Mouse (Mus musculus) midbrain, embryonic 15.5 days (tissue): Measurements from ENCODE around the gene Morf4l1. TPM values are rescaled to one million over a fixed set of nuclear protein-coding genes. Genes with fewer than 3 reads are reported as not detected.

ENCODE experiments used
- ATAC-seq: fragments of 200-750 bp; cut with Nextera tagmentation; replicated peaks from 2 replicates; pipeline ENCODE4 v1.8.0; 2017; ENCODE audit warnings: moderate TSS enrichment
- H3K27ac ChIP-seq: fragments of 300-500 bp; sonication (generic); 2 replicates; pipeline ENCODE4 v1.5.1; 2015; ENCODE audit warnings: mild to moderate bottlenecking, inconsistent platforms
- H3K27me3 ChIP-seq: fragments of 300-500 bp; sonication (generic); replicated peaks from 2 replicates; pipeline ENCODE4 v1.6.1; 2015; ENCODE audit warnings: inconsistent platforms
- H3K36me3 ChIP-seq: fragments of 300-500 bp; sonication (generic); replicated peaks from 2 replicates; pipeline ENCODE4 v1.6.1; 2015; ENCODE audit warnings: inconsistent platforms
- H3K4me1 ChIP-seq: fragments of 300-500 bp; sonication (generic); 2 replicates; pipeline ENCODE4 v1.6.1; 2015; ENCODE audit warnings: inconsistent platforms
- H3K4me2 ChIP-seq: fragments of 300-500 bp; sonication (generic); 2 replicates; pipeline ENCODE4 v1.6.1; 2015; ENCODE audit warnings: inconsistent platforms, mild to moderate bottlenecking, moderate library complexity
- H3K4me3 ChIP-seq: fragments of 300-500 bp; sonication (generic); 2 replicates; pipeline ENCODE4 v1.5.1; 2015; ENCODE audit warnings: mild to moderate bottlenecking, inconsistent platforms
- H3K9ac ChIP-seq: fragments of 300-500 bp; sonication (generic); 2 replicates; pipeline ENCODE4 v1.6.1; 2015; ENCODE audit warnings: mild to moderate bottlenecking, inconsistent platforms
- H3K9me3 ChIP-seq: fragments of 300-500 bp; sonication (generic); 2 replicates; pipeline ENCODE4 v1.6.1; 2016; ENCODE audit warnings: inconsistent platforms
- WGBS: fragments of 180-500 bp; shearing (Covaris S2); methylation state at CpG from one replicate; pipeline ENCODE4 v1.1.7; 2015; ENCODE audit warnings: mixed read lengths; 5-methylcytosine and 5-hydroxymethylcytosine counted together
- polyA plus RNA-seq: library from polyadenylated mRNA; unstranded; fragments of >200 nt; fragmentation: Nextera tagmentation; extraction: Ambion mirVana; gene quantifications from 2 replicates; pipeline ENCODE4 v1.2.1, GENCODE M21; 2015

Gene Morf4l1
- polyA plus RNA-seq = 548 and 569 TPM in 2 replicates

DNA sequence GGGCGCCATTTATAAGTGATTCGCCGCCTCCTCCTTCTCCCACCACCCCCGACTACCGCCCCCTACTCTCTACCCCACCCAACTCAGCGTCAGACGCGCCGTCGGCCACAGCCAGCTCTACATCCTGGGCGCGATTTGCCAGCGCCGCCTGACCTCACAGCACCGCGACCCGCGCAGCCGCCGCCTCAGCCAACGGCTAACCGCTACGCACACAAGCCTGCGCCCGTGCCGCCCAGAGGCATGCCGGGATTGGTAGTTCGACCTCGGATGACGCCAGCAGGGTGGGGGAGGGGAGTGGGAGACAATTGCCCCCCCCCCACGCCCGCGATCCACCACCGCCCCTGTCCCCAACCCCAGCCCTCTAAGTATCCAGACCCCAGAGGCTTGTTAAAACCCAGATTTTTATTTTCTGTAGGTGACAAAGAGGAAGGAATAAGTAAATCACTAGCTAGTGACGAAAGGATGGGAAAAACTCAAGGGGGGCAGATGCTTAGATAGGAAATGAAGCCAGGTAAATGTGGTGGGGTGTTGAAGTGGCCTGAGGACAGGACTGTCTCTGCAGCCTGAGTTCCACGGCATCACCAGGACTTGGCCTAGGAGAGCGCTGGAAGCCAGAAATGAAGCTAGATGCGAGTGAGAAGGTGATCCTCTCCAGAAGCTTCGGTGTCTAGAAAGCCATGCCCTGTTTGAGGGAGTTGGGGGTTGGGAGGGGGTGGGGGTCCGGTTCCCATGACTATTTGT is at the start of gene Morf4l1:
Morf4l1 (minus strand) TSS at position 208 of the 741 bp plus-strand sequence.
- Histone ChIP-seq H3K27me3 (peaks cover 6% of the 10 kb centered on the region; the same call in 1 of the 2 replicates), H3K9me3 (no peaks in the 10 kb centered on the region), H3K4me1 (peaks cover 24% of the 10 kb centered on the region), H3K4me3 (peak within 1 kb of the TSS; percentile 96), H3K27ac (peak within 1 kb of the TSS; percentile 100), H3K4me2 (peak within 1 kb of the TSS; percentile 89), H3K9ac (peak within 1 kb of the TSS; percentile 96), H3K36me3 (no peaks in the 10 kb centered on the region)
- WGBS = 1% methylated on average over 40 of the region's 40 CpGs
- ATAC-seq = peak; percentile 99

DNA sequence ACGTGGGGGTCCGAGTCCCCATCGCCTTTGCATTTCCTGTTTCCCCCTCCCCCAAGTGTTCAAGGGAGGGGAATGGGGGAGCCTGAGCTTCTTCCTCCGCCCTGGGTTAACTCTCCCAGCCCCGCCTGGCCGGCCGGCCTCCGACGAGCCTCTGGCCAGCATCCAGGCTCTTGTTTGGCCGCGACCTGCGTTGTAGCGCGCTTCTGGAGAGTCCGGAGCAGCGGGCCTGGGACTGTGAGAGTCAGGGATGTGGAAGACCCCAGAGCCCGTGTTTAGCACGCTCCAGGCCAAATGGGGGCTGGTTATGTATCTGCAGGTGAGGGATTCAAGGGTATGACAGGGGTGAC is 49.1 kb upstream of the Morf4l1 start:
- H3K9me3 ChIP-seq = no peaks in the 10 kb centered on the region
- H3K27me3 ChIP-seq = no peaks in the 10 kb centered on the region
- peak overlapping the region; percentile 95 for H3K4me3 ChIP-seq
- peak overlapping the region; percentile 88 for H3K4me2 ChIP-seq
- no peaks in the 10 kb centered on the region for H3K36me3 ChIP-seq
- WGBS = under 1% methylated on average over 18 of the region's 18 CpGs
- peaks cover 15% of the 10 kb centered on the region for H3K4me1 ChIP-seq
- peak; percentile 74 for ATAC-seq
- peak overlapping the region; percentile 93 for H3K9ac ChIP-seq
- peak overlapping the region; percentile 73 for H3K27ac ChIP-seq

DNA sequence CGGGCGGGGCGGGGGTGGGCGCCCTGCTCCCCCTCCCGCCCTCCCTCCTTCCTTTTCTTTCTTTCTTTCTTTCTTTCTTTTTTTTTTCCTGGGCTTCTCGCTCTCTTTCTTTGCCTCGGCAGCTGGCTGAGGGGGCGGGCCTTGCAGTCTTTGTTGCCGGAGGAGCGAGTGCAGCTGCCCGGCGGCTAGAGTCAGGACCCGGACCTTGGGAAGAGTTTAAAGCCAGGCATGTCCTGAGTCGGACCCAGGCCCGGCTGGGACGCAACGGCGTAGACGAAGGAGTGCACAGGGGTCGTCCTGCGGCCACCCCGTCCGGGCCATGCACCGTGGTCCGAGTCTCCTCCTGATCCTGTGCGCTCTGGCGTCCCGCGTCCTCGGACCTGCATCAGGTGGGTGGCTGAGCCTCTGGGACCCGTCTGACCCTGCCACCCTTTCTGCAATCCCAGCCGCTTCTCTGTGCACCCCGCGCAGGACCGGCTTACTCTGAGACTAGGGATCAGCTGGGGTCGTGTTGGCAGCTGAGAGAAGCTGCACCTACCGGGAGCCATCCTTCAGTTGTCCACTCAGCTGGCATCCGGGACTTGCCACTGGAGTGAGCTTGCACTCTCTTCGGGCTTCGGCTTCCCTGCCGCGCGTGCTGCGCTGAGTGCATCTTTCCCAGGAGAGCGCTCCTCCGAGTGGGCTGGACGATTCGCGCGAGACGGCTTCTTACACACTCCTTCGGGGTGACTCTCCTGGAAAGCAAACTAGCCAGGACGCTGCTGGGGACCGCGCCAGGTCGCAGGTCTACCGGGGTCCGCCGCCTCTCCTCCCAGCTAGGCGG is 48.6 kb upstream of the Morf4l1 start, which contains the start of gene Adamts7:
Adamts7 (plus strand) TSS at position 144 of the 823 bp plus-strand sequence.
- no peaks in the 10 kb centered on the region for H3K27me3 ChIP-seq
- ATAC-seq = peak; percentile 81
- peaks cover 15% of the 10 kb centered on the region for H3K4me1 ChIP-seq
- WGBS = under 1% methylated on average over 59 of the region's 60 CpGs
- H3K27ac ChIP-seq = peak within 1 kb of the TSS; percentile 73
- H3K4me3 ChIP-seq = peak within 1 kb of the TSS; percentile 95
- H3K9ac ChIP-seq = peak within 1 kb of the TSS; percentile 93
- no peaks in the 10 kb centered on the region for H3K36me3 ChIP-seq
- peak within 1 kb of the TSS; percentile 88 for H3K4me2 ChIP-seq
- no peaks in the 10 kb centered on the region for H3K9me3 ChIP-seq

DNA sequence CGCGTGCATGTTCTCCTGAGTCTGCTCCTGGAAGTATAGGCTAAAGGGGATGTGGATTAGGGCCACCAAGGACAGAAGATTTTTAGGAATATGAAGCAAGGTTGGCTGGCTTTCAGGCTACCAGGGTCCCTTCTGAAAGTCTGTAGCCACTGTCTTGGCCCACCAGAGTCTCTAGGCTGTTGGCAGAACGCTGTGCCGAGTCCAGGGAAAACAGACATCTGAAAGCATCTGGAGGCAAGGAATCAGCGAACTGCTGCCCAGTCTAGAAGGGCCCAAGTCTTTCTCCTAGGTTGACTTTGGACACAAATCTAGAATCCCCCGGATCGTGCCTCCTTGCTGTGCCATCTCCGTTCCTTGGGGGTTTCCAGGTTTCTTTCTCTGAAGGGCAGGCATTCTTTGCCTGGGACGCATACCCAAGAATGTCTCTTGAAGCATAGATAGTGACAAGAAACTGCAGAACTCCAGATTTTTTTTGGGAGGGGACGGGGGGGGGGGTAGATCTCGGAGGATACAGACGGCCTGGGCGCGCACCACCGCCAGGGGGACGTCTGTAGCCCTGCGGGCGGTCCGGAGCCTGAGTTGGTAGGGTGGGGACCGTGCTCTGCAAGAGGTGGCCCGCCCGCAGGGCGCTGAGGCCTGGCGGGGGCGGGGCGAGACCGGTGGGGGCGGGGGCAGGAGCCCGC is 47.8 kb upstream of the Morf4l1 start:
- peak; percentile 70 for ATAC-seq
- WGBS = 8% methylated on average over 27 of the region's 29 CpGs
- Histone ChIP-seq H3K9ac (peak overlapping the region; percentile 93), H3K27ac (peak overlapping the region; percentile 73), H3K27me3 (no peaks in the 10 kb centered on the region), H3K9me3 (no peaks in the 10 kb centered on the region), H3K4me2 (peak overlapping the region; percentile 88), H3K36me3 (no peaks in the 10 kb centered on the region), H3K4me1 (peaks cover 15% of the 10 kb centered on the region), H3K4me3 (peak overlapping the region; percentile 95)

DNA sequence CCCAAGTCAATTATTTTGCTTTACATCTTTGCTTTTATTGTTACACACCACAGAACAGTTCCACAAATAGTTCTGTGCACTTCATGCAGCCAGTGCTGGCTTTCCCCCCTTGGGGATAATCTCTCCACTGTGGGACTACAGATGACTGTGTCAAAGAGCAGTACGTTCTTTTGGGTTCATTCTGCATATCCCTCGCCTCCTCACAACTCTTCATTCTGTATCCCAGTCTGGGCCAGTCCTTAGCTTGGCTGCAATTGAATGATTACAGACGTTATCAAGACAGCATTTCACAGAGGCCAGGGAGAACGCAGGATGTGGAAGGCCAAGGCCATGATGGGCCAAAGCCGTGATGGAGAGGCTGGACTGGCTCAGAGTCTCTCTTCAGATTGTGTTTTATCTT is 32.3 kb upstream of the Morf4l1 start:
- Histone ChIP-seq H3K36me3 (no peaks in the 10 kb centered on the region), H3K27ac (no peak overlapping the region), H3K4me3 (no peak overlapping the region), H3K4me2 (no peak overlapping the region), H3K9me3 (no peaks in the 10 kb centered on the region), H3K27me3 (no peaks in the 10 kb centered on the region), H3K9ac (no peak overlapping the region), H3K4me1 (no peaks in the 10 kb centered on the region)
- WGBS = 75% methylated on average over 5 of the region's 5 CpGs
- ATAC-seq = no peak

DNA sequence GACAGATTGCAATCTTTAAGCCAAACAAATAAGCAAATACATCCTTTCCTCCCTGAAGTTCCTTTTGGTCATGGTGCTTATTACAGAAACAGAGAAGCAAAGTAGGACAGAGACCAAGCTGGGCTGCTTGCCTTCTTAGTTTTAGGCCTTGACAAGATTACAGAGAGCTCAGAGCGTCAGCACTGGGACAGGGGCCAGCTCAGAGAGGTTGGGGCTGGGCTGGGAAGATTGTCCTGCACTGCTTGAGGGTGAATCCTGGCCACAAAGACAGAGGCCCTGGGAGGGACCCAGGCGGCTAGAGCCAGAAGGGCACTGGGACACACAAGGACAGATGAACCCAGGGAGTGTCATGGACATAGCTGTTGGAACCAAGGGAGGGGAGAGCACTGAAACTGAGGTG is 31.2 kb upstream of the Morf4l1 start:
- ATAC-seq = no peak
- H3K4me3 ChIP-seq = no peak overlapping the region
- no peak overlapping the region for H3K27ac ChIP-seq
- no peak overlapping the region for H3K9ac ChIP-seq
- H3K9me3 ChIP-seq = no peaks in the 10 kb centered on the region
- WGBS = 50% methylated on average over 2 of the region's 2 CpGs
- H3K4me2 ChIP-seq = no peak overlapping the region
- no peaks in the 10 kb centered on the region for H3K27me3 ChIP-seq
- no peaks in the 10 kb centered on the region for H3K4me1 ChIP-seq
- H3K36me3 ChIP-seq = no peaks in the 10 kb centered on the region

DNA sequence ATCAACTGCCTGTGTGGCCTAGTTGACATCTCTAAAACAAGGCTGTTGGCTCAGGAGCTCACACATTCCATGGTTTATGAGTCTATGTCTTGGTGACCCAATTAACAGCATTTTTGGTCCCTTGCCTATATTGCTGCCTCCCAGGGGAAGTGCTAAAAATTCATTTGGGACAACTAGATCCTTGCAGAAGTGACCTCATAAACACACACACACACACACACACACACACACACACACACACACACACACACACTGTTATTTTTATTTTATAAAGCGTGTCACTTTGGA is 22.0 kb upstream of the Morf4l1 start:
- Histone ChIP-seq H3K4me1 (no peaks in the 10 kb centered on the region), H3K9ac (no peak overlapping the region), H3K4me2 (no peak overlapping the region), H3K27me3 (no peaks in the 10 kb centered on the region), H3K4me3 (no peak overlapping the region), H3K36me3 (no peaks in the 10 kb centered on the region), H3K9me3 (no peaks in the 10 kb centered on the region), H3K27ac (no peak overlapping the region)
- WGBS = 100% methylated on average over 1 of the region's 1 CpGs
- ATAC-seq = no peak

DNA sequence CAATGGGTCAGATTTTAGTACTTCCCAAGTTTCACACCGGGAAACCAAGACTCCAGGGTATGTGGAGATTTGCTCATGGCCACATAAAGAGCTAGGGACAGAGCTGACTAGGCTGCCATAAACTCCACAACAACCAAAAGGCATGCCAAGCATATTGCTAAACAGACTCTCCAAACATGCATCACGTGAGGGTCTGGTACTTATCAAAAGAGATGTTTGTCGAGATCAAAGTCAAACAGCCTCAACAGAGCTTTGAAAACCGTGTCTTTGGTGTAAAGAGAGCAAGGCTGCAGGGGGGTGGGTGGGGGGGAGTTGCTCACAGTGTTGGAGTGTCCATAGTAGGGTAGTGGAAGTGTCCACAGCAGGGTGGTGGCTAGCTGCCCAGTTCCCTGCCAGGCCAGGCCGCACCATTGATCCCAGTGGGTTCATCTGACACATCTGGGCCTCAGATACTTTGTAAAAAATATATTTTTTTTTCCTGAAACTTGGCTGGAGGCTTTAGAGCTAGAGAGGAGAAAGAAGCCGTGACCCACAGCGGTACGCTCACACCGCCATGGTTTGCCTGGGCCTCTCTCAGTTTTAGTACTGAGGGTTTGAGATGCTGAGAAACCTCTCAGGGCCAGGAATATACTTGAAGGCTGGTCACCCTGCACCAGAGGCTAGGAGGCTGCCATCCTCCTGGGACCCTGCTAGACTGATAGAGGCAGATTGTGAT is 21.5 kb upstream of the Morf4l1 start:
- Histone ChIP-seq H3K4me2 (no peak overlapping the region), H3K27ac (no peak overlapping the region), H3K27me3 (no peaks in the 10 kb centered on the region), H3K4me3 (no peak overlapping the region), H3K4me1 (no peaks in the 10 kb centered on the region), H3K9ac (no peak overlapping the region), H3K36me3 (no peaks in the 10 kb centered on the region), H3K9me3 (no peaks in the 10 kb centered on the region)
- 0 out of 2 replicates have a peak, but pooled peaks have one; percentile 45 for ATAC-seq
- 77% methylated on average over 9 of the region's 9 CpGs for WGBS

DNA sequence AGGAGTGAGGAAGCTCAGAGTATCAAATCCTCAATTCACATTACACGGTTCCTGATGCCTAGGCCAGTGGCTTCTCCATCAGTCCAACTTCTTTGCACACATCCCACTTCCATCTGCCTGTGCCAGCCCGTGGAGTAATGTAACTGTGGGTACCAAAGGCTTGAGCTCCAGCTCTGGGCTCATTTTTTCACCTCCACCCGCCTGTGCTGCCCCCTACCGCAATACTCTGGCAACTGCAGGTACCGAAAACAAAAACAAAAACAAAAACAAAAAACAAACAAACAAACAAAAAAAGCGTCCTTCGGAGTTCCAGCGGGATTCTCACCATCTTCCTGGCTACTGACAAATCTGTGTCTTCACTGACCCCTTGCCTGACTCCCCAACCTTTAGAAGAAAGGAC is 20.9 kb upstream of the Morf4l1 start:
- Histone ChIP-seq H3K9me3 (no peaks in the 10 kb centered on the region), H3K36me3 (no peaks in the 10 kb centered on the region), H3K4me3 (no peak overlapping the region), H3K27ac (no peak overlapping the region), H3K4me2 (no peak overlapping the region), H3K4me1 (no peaks in the 10 kb centered on the region), H3K9ac (no peak overlapping the region), H3K27me3 (no peaks in the 10 kb centered on the region)
- WGBS = 81% methylated on average over 8 of the region's 8 CpGs
- ATAC-seq = no peak

DNA sequence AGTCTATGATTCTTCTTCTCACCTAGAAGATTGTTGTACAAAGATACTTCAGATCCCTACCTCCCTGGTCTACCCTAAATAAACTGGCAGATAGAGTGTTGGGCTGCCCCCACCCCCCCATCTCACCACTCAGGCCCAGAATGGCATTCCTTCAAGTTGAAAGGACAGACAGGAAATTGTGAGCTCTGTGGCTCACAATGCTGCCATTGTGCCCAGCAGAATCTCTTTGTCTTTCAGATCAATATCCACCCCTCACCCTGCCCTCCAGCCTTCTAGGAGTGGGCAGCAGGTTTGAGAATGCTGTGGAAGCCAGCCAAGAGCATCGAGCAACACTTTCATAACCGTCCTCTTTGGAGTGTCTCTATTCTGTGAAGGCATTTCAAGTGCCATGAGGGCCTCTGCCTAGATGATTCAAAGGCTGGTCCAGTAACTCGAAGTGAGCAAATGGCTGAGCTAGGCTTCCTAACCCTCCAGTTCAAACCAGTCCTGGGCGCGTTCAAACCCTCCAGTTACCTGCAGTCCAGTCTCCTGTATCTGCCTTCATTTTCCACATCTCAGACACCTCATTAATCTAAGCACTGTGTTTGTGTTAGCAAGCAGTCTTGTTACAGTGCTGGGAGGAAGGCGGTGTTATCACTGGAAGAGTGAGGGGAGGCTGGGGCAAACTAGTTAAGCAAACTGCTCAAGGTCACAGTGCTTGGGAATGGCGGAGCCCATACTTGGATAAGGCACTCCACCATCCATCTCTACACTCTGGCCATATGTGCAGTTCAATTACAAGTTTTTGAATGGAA is 19.2 kb upstream of the Morf4l1 start:
- Histone ChIP-seq H3K4me3 (no peak overlapping the region), H3K9ac (no peak overlapping the region), H3K4me1 (no peaks in the 10 kb centered on the region), H3K27ac (no peak overlapping the region), H3K36me3 (no peaks in the 10 kb centered on the region), H3K4me2 (no peak overlapping the region), H3K9me3 (no peaks in the 10 kb centered on the region), H3K27me3 (no peaks in the 10 kb centered on the region)
- WGBS = 69% methylated on average over 7 of the region's 7 CpGs
- ATAC-seq = no peak

DNA sequence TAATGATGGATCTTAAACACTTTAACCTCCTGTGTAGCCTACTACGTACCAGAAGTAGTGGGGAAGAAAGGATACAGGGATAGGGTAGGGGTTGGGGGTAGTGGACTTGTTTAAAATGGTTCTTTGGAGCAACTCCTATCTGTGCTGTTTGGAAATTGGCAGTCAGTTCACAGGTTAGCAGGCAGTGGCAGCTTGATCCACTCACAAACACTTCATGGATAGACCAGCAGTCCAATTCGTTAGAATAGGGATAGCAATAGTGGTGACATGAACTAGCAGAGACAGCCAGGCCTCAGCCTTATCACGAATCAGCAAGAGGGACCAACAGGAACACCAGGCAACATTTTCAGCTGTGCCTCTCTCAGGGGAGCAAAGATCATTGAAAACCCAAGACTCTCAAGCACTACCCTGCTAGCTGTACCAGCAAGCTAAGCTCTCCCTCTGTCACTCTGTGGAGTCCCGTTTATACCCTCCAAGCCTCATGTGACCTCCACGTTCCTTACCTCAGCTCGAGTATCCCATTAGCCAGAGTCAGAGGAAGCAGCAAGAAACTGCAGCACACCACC is 14.1 kb upstream of the Morf4l1 start:
- no peak overlapping the region for H3K4me3 ChIP-seq
- no peak overlapping the region for H3K4me2 ChIP-seq
- no peak overlapping the region for H3K27ac ChIP-seq
- H3K36me3 ChIP-seq = no peaks in the 10 kb centered on the region
- H3K4me1 ChIP-seq = peaks cover 6% of the 10 kb centered on the region; the same call in 1 of the 2 replicates
- WGBS = 86% methylated on average over 6 of the region's 6 CpGs
- ATAC-seq = no peak
- no peaks in the 10 kb centered on the region for H3K27me3 ChIP-seq
- no peak overlapping the region for H3K9ac ChIP-seq
- H3K9me3 ChIP-seq = no peaks in the 10 kb centered on the region
